Mouse (Mus musculus): ENCODE measurements around the gene C2.

DNA sequence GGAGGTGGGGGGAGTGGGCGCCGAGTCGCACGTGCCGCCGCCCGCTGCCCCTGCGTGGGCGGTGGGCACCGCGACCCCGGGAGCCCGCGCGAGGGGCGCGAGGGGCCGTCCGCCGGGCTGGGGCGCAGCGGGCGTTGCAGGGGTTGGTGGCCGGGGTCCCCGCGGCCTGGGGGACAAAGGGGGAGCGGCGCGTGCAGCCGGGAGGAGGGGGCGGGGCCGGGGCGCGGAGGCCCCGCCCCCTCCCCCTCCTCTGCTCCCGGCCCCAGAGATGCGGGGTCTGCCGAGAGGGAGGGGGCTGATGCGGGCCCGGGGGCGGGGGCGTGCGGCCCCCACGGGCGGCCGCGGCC is 614 bp upstream of the C2 start:
- TF ChIP-seq CTCF (IDR thresholded peaks at IDR 0.05; ENCODE audit: low read depth, low read length) (no peak), TAL1 (conservative IDR thresholded peaks at IDR 0.05; ENCODE audit: low read depth, low read length) (no peak), POLR2AphosphoS5 (IDR thresholded peaks at IDR 0.05; ENCODE audit: insufficient replicate concordance, low read depth, low read length) (no peak), GATA1 (IDR thresholded peaks at IDR 0.05; ENCODE audit: borderline replicate concordance, low read length) (no peak), GATA2 (IDR thresholded peaks at IDR 0.05; ENCODE audit: borderline replicate concordance, low read depth, low read length) (no peak)

All from G1E (cell line).